Mouse (Mus musculus) heart, embryonic 15.5 days (tissue): ENCODE data around the gene Gm9958. TPM values are rescaled to one million over a fixed set of nuclear protein-coding genes. Genes with fewer than 3 reads are reported as not detected.
A peak's percentile ranks its signal among the peaks of the same experiment; 100 is the strongest.

Experiments
- ATAC-seq: fragments of 200-750 bp; cut with Nextera tagmentation; replicated peaks from 2 replicates; pipeline ENCODE4 v1.8.0; 2017; ENCODE audit warnings: low read depth, moderate TSS enrichment; ENCODE audit not compliant: insufficient number of reproducible peaks, insufficient read depth, low FRiP score
- H3K27ac ChIP-seq: fragments of 300-500 bp; sonication (generic); 2 replicates; pipeline ENCODE4 v1.5.1; 2015; ENCODE audit warnings: mild to moderate bottlenecking, inconsistent platforms
- H3K27me3 ChIP-seq: fragments of 300-500 bp; sonication (generic); 2 replicates; pipeline ENCODE4 v1.6.1; 2015; ENCODE audit warnings: inconsistent platforms
- H3K36me3 ChIP-seq: fragments of 300-500 bp; sonication (generic); 2 replicates; pipeline ENCODE4 v1.6.1; 2015; ENCODE audit warnings: mild to moderate bottlenecking, inconsistent platforms
- H3K4me1 ChIP-seq: fragments of 300-500 bp; sonication (generic); replicated peaks from 2 replicates; pipeline ENCODE4 v1.6.1; 2015; ENCODE audit warnings: inconsistent platforms
- H3K4me2 ChIP-seq: fragments of 300-500 bp; sonication (generic); 2 replicates; pipeline ENCODE4 v1.6.1; 2015; ENCODE audit warnings: inconsistent platforms, mild to moderate bottlenecking, moderate library complexity
- H3K4me3 ChIP-seq: fragments of 300-500 bp; sonication (generic); 2 replicates; pipeline ENCODE4 v1.5.1; 2015; ENCODE audit warnings: mild to moderate bottlenecking, inconsistent platforms
- H3K9ac ChIP-seq: fragments of 300-500 bp; sonication (generic); 2 replicates; pipeline ENCODE4 v1.6.1; 2015; ENCODE audit warnings: mild to moderate bottlenecking, inconsistent platforms
- H3K9me3 ChIP-seq: fragments of 300-500 bp; sonication (generic); replicated peaks from 2 replicates; pipeline ENCODE4 v1.6.1; 2016; ENCODE audit warnings: inconsistent platforms
- WGBS: fragments of 180-500 bp; shearing (Covaris S2); methylation state at CpG from one replicate; pipeline ENCODE4 v1.1.7; 2015; ENCODE audit warnings: mixed read lengths; 5-methylcytosine and 5-hydroxymethylcytosine counted together
- polyA plus RNA-seq: library from polyadenylated mRNA; unstranded; fragments of >200 nt; fragmentation: Nextera tagmentation; extraction: Ambion mirVana; gene quantifications from 2 replicates; pipeline ENCODE4 v1.2.1, GENCODE M21; 2015

Gm9958 gene
- polyA plus RNA-seq, 1 experiment from 2014 or later, result 2.9 TPM

DNA sequence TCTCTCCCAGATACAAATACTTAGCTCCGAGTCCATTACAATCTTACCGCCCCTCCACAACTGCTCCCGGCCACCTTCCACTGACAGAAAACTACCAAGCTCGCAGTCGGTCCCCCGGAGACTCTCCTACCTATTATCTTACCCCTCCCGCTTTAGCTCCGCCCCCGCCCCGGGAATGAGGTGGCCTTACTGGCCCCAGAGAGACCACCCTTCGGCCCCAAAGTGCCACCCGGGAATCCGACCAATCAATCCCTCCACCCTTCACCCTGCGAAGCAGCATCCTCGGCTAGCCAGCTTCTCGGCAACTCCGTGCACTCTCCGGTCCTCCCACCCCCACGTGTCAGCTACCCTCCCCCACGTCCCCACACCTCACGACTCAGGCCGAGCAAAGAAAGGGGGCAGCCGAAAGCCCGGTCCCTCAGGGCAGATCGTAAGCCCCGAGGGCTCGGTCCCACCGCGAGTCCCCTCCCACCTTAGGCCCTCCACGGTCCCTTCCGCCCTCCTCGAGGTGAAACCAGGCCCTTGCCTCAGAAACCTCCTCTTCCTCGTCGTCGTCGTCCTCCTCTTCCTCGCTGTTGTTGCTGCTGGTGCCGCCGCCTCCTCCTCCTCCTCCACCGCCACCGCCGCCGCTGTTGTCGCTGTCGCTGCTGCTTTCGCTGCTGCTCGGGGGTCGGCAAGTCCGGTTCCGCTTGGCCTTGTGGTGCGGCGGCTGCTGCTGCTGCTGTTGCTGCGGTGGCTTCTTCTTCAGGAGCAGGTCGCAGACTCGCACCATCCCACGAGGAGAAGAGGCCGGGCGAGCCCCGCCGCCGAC lies 1.7 kb upstream of the Gm9958 start:
- WGBS, result under 1% methylated on average over 53 of the region's 61 CpGs
- peak overlapping the region; percentile 79 for H3K4me2 ChIP-seq
- no peaks in the 10 kb centered on the region for H3K36me3 ChIP-seq
- peak; percentile 36 for ATAC-seq
- H3K4me1 ChIP-seq, result peaks cover 29% of the 10 kb centered on the region
- peak overlapping the region; percentile 100 for H3K27ac ChIP-seq
- H3K27me3 ChIP-seq, result no peaks in the 10 kb centered on the region
- peak overlapping the region; percentile 98 for H3K9ac ChIP-seq
- peak overlapping the region; percentile 81 for H3K4me3 ChIP-seq
- no peaks in the 10 kb centered on the region for H3K9me3 ChIP-seq

DNA sequence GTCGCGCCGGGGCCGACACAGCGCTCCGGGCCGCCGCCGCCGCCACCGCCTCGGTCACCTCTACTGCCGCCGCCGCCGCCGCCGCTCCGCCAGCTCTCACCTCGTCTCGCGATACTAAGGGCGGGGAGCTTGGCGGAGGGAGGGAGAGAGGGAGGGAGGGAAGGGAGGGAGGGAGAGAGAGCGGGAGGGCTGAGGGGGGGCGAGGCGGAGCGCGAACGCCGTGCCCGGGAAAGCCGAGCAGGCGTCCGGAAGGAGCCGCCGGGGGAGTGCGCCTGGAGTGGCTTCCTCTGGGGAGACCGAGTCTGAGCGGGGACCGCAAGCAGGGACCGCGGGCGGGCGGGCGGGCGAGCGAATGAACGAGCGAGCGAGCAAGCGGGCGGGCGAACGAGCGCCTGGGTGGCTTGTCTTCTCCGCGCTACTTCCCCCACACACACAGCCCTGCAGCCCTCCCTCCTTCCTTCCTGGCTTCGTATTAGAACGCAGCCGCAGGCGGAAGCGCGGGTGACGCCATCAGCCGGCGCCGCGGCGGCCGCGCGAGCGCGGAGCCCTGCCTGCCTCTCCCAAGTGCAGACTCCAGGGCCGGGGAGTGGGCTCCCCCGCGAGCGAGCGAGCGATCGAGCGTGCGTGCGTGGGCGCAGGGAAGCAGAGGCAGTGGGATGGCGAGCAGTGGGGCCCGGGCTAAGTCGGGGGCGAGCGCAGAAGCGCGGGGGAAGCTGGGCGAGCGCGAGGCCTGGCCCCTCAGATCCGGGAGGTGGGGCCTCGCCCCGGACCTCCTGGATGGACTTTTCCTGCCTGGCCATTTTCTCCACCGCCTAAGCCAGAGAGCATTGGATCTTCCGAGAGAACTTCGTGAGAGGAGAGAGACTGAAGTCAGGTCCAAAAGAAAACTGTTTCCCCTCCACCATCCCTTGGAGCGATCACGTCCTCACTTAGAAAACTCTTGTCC lies 610 bp upstream of the Gm9958 start, which contains the start of gene Ankrd17:
TSS of gene Ankrd17 (minus strand) at position 457 of the 946 bp plus-strand sequence.
- Histone ChIP-seq H3K27me3 (no peaks in the 10 kb centered on the region), H3K4me3 (peak within 1 kb of the TSS; percentile 81), H3K9ac (peak within 1 kb of the TSS; percentile 98), H3K4me1 (peaks cover 29% of the 10 kb centered on the region), H3K9me3 (no peaks in the 10 kb centered on the region), H3K4me2 (peak within 1 kb of the TSS; percentile 79), H3K36me3 (no peaks in the 10 kb centered on the region), H3K27ac (peak within 1 kb of the TSS; percentile 100)
- peak; percentile 91 for ATAC-seq
- WGBS, result under 1% methylated on average over 61 of the region's 104 CpGs

- ATAC-seq, result no peak
- no peak overlapping the region for H3K4me3 ChIP-seq
- no peak overlapping the region for H3K9ac ChIP-seq
- WGBS, result 77% methylated on average over 5 of the region's 5 CpGs
- no peak overlapping the region for H3K4me2 ChIP-seq
- no peaks in the 10 kb centered on the region for H3K9me3 ChIP-seq
- no peak overlapping the region for H3K27ac ChIP-seq
- no peaks in the 10 kb centered on the region for H3K27me3 ChIP-seq
- H3K36me3 ChIP-seq, result no peaks in the 10 kb centered on the region
- H3K4me1 ChIP-seq, result peaks cover 12% of the 10 kb centered on the region
Measured at GRCm38 (mm10) chr5:90370401-90370800, 3.4 kb downstream of the Gm9958 start.

- 80% methylated on average over 4 of the region's 4 CpGs for WGBS
- H3K36me3 ChIP-seq, result no peaks in the 10 kb centered on the region
- H3K4me3 ChIP-seq, result no peak overlapping the region
- no peak overlapping the region for H3K4me2 ChIP-seq
- no peak overlapping the region for H3K9ac ChIP-seq
- H3K27ac ChIP-seq, result no peak overlapping the region
- no peaks in the 10 kb centered on the region for H3K9me3 ChIP-seq
- H3K27me3 ChIP-seq, result no peaks in the 10 kb centered on the region
- ATAC-seq, result no peak
- no peaks in the 10 kb centered on the region for H3K4me1 ChIP-seq
Measured at GRCm38 (mm10) chr5:90373708-90374107, 6.7 kb downstream of the Gm9958 start.

GRCm38 (mm10) chr5:90381458-90381857 lies 14.5 kb downstream of the Gm9958 start:
- no peak overlapping the region for H3K4me3 ChIP-seq
- H3K36me3 ChIP-seq, result no peaks in the 10 kb centered on the region
- no peak overlapping the region for H3K4me2 ChIP-seq
- H3K9me3 ChIP-seq, result no peaks in the 10 kb centered on the region
- no peaks in the 10 kb centered on the region for H3K4me1 ChIP-seq
- H3K27ac ChIP-seq, result no peak overlapping the region
- ATAC-seq, result no peak
- 30% methylated on average over 4 of the region's 4 CpGs for WGBS
- H3K27me3 ChIP-seq, result no peaks in the 10 kb centered on the region
- H3K9ac ChIP-seq, result no peak overlapping the region

- Histone ChIP-seq H3K9me3 (no peaks in the 10 kb centered on the region), H3K27me3 (no peaks in the 10 kb centered on the region), H3K4me3 (no peak overlapping the region), H3K27ac (no peak overlapping the region), H3K36me3 (no peaks in the 10 kb centered on the region), H3K4me1 (no peaks in the 10 kb centered on the region), H3K9ac (no peak overlapping the region), H3K4me2 (no peak overlapping the region)
- no peak for ATAC-seq
- 29% methylated on average over 1 of the region's 1 CpGs for WGBS
Measured at GRCm38 (mm10) chr5:90383080-90383479, 16.1 kb downstream of the Gm9958 start.

GRCm38 (mm10) chr5:90393764-90394163 lies 26.8 kb downstream of the Gm9958 start:
- H3K9me3 ChIP-seq, result no peaks in the 10 kb centered on the region
- no peak for ATAC-seq
- WGBS, result 52% methylated on average over 5 of the region's 5 CpGs
- no peak overlapping the region for H3K9ac ChIP-seq
- H3K27ac ChIP-seq, result no peak overlapping the region
- H3K4me1 ChIP-seq, result no peaks in the 10 kb centered on the region
- H3K36me3 ChIP-seq, result no peaks in the 10 kb centered on the region
- no peaks in the 10 kb centered on the region for H3K27me3 ChIP-seq
- H3K4me2 ChIP-seq, result no peak overlapping the region
- H3K4me3 ChIP-seq, result no peak overlapping the region

DNA sequence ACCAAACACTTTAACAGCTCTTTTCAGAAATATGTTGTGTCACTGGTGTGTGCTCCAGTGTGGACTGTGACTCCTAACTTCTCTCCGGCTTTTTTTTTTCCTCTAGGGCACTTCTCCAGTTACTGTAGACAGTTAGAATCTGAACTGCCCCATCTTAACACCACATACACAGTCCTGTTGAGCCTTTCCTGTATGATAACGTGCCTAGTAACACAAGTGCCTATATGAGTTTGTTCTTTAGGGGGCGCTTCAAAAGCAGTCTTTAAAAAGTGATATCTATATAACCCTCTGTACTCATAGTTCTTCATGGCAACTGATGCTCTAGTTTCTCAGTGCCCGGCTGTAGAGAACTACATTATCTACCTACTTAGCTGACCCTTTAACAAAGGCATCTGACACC lies 27.3 kb downstream of the Gm9958 start:
- ATAC-seq, result no peak
- Histone ChIP-seq H3K27me3 (no peaks in the 10 kb centered on the region), H3K9me3 (no peaks in the 10 kb centered on the region), H3K4me2 (no peak overlapping the region), H3K4me1 (no peaks in the 10 kb centered on the region), H3K9ac (no peak overlapping the region), H3K4me3 (no peak overlapping the region), H3K36me3 (no peaks in the 10 kb centered on the region), H3K27ac (no peak overlapping the region)
- WGBS, result 63% methylated on average over 4 of the region's 4 CpGs

GRCm38 (mm10) chr5:90396817-90397216 lies 29.8 kb downstream of the Gm9958 start:
- WGBS, result 78% methylated on average over 4 of the region's 4 CpGs
- Histone ChIP-seq H3K9me3 (no peaks in the 10 kb centered on the region), H3K4me3 (no peak overlapping the region), H3K36me3 (no peaks in the 10 kb centered on the region), H3K9ac (no peak overlapping the region), H3K4me1 (no peaks in the 10 kb centered on the region), H3K27ac (no peak overlapping the region), H3K4me2 (no peak overlapping the region), H3K27me3 (no peaks in the 10 kb centered on the region)
- no peak for ATAC-seq

DNA sequence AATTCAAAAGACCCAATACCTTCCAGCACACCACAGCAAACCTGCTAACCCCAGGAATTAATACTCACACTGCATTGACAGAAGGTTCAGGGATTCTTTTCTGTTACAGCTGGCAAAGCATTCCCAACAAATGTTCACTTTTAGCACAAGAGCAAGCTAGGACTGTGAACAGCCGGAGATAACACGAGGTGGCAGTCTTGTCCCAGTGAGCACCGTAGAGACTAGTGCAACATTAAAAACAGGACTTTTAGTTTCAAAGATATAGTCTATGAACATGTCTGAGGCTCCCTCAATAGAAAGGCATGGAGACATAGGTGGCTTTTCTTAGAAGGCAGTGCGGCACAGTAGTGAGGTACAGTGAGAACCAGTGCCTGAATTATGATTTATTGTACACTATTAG lies 38.2 kb downstream of the Gm9958 start:
- 52% methylated on average over 4 of the region's 4 CpGs for WGBS
- no peak overlapping the region for H3K4me2 ChIP-seq
- no peak overlapping the region for H3K27ac ChIP-seq
- no peak overlapping the region for H3K4me3 ChIP-seq
- no peak overlapping the region for H3K9ac ChIP-seq
- H3K9me3 ChIP-seq, result no peaks in the 10 kb centered on the region
- peaks cover 7% of the 10 kb centered on the region for H3K4me1 ChIP-seq
- no peaks in the 10 kb centered on the region for H3K36me3 ChIP-seq
- no peaks in the 10 kb centered on the region for H3K27me3 ChIP-seq
- no peak for ATAC-seq

- no peaks in the 10 kb centered on the region for H3K9me3 ChIP-seq
- no peaks in the 10 kb centered on the region for H3K27me3 ChIP-seq
- WGBS, result 80% methylated on average over 8 of the region's 8 CpGs
- H3K4me1 ChIP-seq, result no peaks in the 10 kb centered on the region
- no peak overlapping the region for H3K27ac ChIP-seq
- no peak overlapping the region for H3K4me2 ChIP-seq
- no peaks in the 10 kb centered on the region for H3K36me3 ChIP-seq
- ATAC-seq, result no peak
- no peak overlapping the region for H3K9ac ChIP-seq
- H3K4me3 ChIP-seq, result no peak overlapping the region
Measured at GRCm38 (mm10) chr5:90414142-90414924, 47.3 kb downstream of the Gm9958 start.
